Mouse (Mus musculus): ENCODE measurements around the gene Limd1. TPM values are rescaled to one million over a fixed set of nuclear protein-coding genes. Genes with fewer than 3 reads are reported as not detected.
"Not testable (repeated sequence)": the region's sequence is repeated elsewhere in the genome, so short reads cannot be mapped to it uniquely, and the experiment has no call there.

The Limd1 gene
- total RNA-seq (2014; rRNA removed; ENCODE audit: low replicate concordance) (128 and 143 TPM in 2 replicates), polyA plus RNA-seq (2015; fragmentation: Nextera tagmentation; extraction: Ambion mirVana) (40.2 and 42.4 TPM in 2 replicates)

GRCm38 (mm10) chr9:123478586-123479195 lies at the start of gene Limd1:
TSS of gene Limd1 (plus strand) at chr9:123478706.
- Histone ChIP-seq H3K4me1 (ENCODE audit: control insufficient read depth, insufficient read depth) (peaks cover 41% of the 10 kb centered on the region), H3K36me3 (replicated peaks; ENCODE audit: control insufficient read depth, insufficient read depth, low read length) (0 out of 2 replicates have a peak, but pooled peaks cover 14% of the 10 kb centered on the region), H3K9ac (replicated peaks; ENCODE audit: low read depth, low read length) (peak within 1 kb of the TSS; percentile 80), H3K27ac (ENCODE audit: low read depth) (peak within 1 kb of the TSS; percentile 89), H3K4me2 (ENCODE audit: low read depth, low read length) (peak within 1 kb of the TSS; percentile 98), H3K4me3 (ENCODE audit: low read depth, low read length) (peak within 1 kb of the TSS; percentile 64), H3K27me3 (ENCODE audit: control insufficient read depth, insufficient read depth, low read length) (no peaks in the 10 kb centered on the region), H3K9me3 (replicated peaks; ENCODE audit: control insufficient read depth, low read length) (no peaks in the 10 kb centered on the region)
- TF ChIP-seq EP300 (IDR thresholded peaks at IDR 0.05; ENCODE audit: low read depth) (no peak), CTCF (IDR thresholded peaks at IDR 0.05; ENCODE audit: low read depth) (no peak)
- WGBS: under 1% methylated on average over 46 of the region's 57 CpGs
- ATAC-seq (ENCODE audit: insufficient read depth, low read depth) (peak; percentile 90), DNase-seq (ENCODE audit: low spot score) (no peak)

- TF ChIP-seq CTCF (IDR thresholded peaks at IDR 0.05; ENCODE audit: low read depth) (no peak), EP300 (IDR thresholded peaks at IDR 0.05; ENCODE audit: low read depth) (no peak)
- no peak overlapping the region for H3K9ac ChIP-seq (replicated peaks; ENCODE audit: low read depth, low read length)
- 94% methylated on average over 4 of the region's 4 CpGs for WGBS
- H3K4me1 ChIP-seq (ENCODE audit: control insufficient read depth, insufficient read depth): no peaks in the 10 kb centered on the region
- ATAC-seq (ENCODE audit: insufficient read depth, low read depth) (no peak), DNase-seq (ENCODE audit: low spot score) (no peak)
- H3K4me3 ChIP-seq (ENCODE audit: low read depth, low read length): no peak overlapping the region
- no peak overlapping the region for H3K27ac ChIP-seq (ENCODE audit: low read depth)
- H3K36me3 ChIP-seq (replicated peaks; ENCODE audit: control insufficient read depth, insufficient read depth, low read length): peaks cover 45% of the 10 kb centered on the region
- H3K9me3 ChIP-seq (replicated peaks; ENCODE audit: control insufficient read depth, low read length): no peaks in the 10 kb centered on the region
- no peak overlapping the region for H3K4me2 ChIP-seq (ENCODE audit: low read depth, low read length)
- no peaks in the 10 kb centered on the region for H3K27me3 ChIP-seq (ENCODE audit: control insufficient read depth, insufficient read depth, low read length)
Observed at GRCm38 (mm10) chr9:123429863-123430262, 48.6 kb upstream of the Limd1 start.

GRCm38 (mm10) chr9:123430973-123431372 lies 47.5 kb upstream of the Limd1 start:
- Histone ChIP-seq H3K9me3 (replicated peaks; ENCODE audit: control insufficient read depth, low read length) (no peaks in the 10 kb centered on the region), H3K4me2 (ENCODE audit: low read depth, low read length) (no peak overlapping the region), H3K27me3 (ENCODE audit: control insufficient read depth, insufficient read depth, low read length) (no peaks in the 10 kb centered on the region), H3K27ac (ENCODE audit: low read depth) (no peak overlapping the region), H3K4me3 (ENCODE audit: low read depth, low read length) (no peak overlapping the region), H3K36me3 (replicated peaks; ENCODE audit: control insufficient read depth, insufficient read depth, low read length) (peaks cover 48% of the 10 kb centered on the region), H3K9ac (replicated peaks; ENCODE audit: low read depth, low read length) (no peak overlapping the region), H3K4me1 (ENCODE audit: control insufficient read depth, insufficient read depth) (no peaks in the 10 kb centered on the region)
- TF ChIP-seq EP300 (IDR thresholded peaks at IDR 0.05; ENCODE audit: low read depth) (no peak), CTCF (IDR thresholded peaks at IDR 0.05; ENCODE audit: low read depth) (no peak)
- no peak for ATAC-seq (ENCODE audit: insufficient read depth, low read depth)
- no peak for DNase-seq (ENCODE audit: low spot score)

- ATAC-seq (ENCODE audit: insufficient read depth, low read depth): no peak
- no peaks in the 10 kb centered on the region for H3K9me3 ChIP-seq (replicated peaks; ENCODE audit: control insufficient read depth, low read length)
Observed at GRCm38 (mm10) chr9:123438223-123438622, 40.3 kb upstream of the Limd1 start.

GRCm38 (mm10) chr9:123440230-123441058 lies 38.1 kb upstream of the Limd1 start:
- H3K36me3 ChIP-seq (replicated peaks; ENCODE audit: control insufficient read depth, insufficient read depth, low read length): peaks cover 44% of the 10 kb centered on the region
- ATAC-seq (ENCODE audit: insufficient read depth, low read depth): no peak
- H3K9ac ChIP-seq (replicated peaks; ENCODE audit: low read depth, low read length): no peak overlapping the region
- WGBS: 47% methylated on average over 5 of the region's 5 CpGs
- no peak overlapping the region for H3K4me2 ChIP-seq (ENCODE audit: low read depth, low read length)
- TF ChIP-seq EP300 (IDR thresholded peaks at IDR 0.05; ENCODE audit: low read depth): no peak
- peak; percentile 12; the same call in 1 of the 2 replicates for TF ChIP-seq CTCF (IDR thresholded peaks at IDR 0.05; ENCODE audit: low read depth)
- no peaks in the 10 kb centered on the region for H3K4me1 ChIP-seq (ENCODE audit: control insufficient read depth, insufficient read depth)
- H3K27ac ChIP-seq (ENCODE audit: low read depth): no peak overlapping the region
- no peak overlapping the region for H3K4me3 ChIP-seq (ENCODE audit: low read depth, low read length)
- no peak for DNase-seq (ENCODE audit: low spot score)
- no peaks in the 10 kb centered on the region for H3K27me3 ChIP-seq (ENCODE audit: control insufficient read depth, insufficient read depth, low read length)
- no peaks in the 10 kb centered on the region for H3K9me3 ChIP-seq (replicated peaks; ENCODE audit: control insufficient read depth, low read length)

More at GRCm38 (mm10) chr9:123438223-123438622, 40.3 kb upstream of the Limd1 start:
- Histone ChIP-seq H3K27ac (ENCODE audit: low read depth) (no peak overlapping the region), H3K4me3 (ENCODE audit: low read depth, low read length) (no peak overlapping the region), H3K36me3 (replicated peaks; ENCODE audit: control insufficient read depth, insufficient read depth, low read length) (peaks cover 50% of the 10 kb centered on the region), H3K4me2 (ENCODE audit: low read depth, low read length) (no peak overlapping the region), H3K27me3 (ENCODE audit: control insufficient read depth, insufficient read depth, low read length) (no peaks in the 10 kb centered on the region), H3K9ac (replicated peaks; ENCODE audit: low read depth, low read length) (no peak overlapping the region), H3K4me1 (ENCODE audit: control insufficient read depth, insufficient read depth) (no peaks in the 10 kb centered on the region)
- no peak for DNase-seq (ENCODE audit: low spot score)
- WGBS: 77% methylated on average over 2 of the region's 2 CpGs
- TF ChIP-seq EP300 (IDR thresholded peaks at IDR 0.05; ENCODE audit: low read depth) (no peak), CTCF (IDR thresholded peaks at IDR 0.05; ENCODE audit: low read depth) (no peak)

GRCm38 (mm10) chr9:123447101-123447500 lies 31.4 kb upstream of the Limd1 start:
- not testable (repeated sequence) for H3K36me3 ChIP-seq (replicated peaks; ENCODE audit: control insufficient read depth, insufficient read depth, low read length); H3K27ac ChIP-seq (ENCODE audit: low read depth); H3K4me2 ChIP-seq (ENCODE audit: low read depth, low read length); ATAC-seq (ENCODE audit: insufficient read depth, low read depth); H3K9me3 ChIP-seq (replicated peaks; ENCODE audit: control insufficient read depth, low read length); H3K27me3 ChIP-seq (ENCODE audit: control insufficient read depth, insufficient read depth, low read length); DNase-seq (ENCODE audit: low spot score); H3K4me1 ChIP-seq (ENCODE audit: control insufficient read depth, insufficient read depth); H3K4me3 ChIP-seq (ENCODE audit: low read depth, low read length); H3K9ac ChIP-seq (replicated peaks; ENCODE audit: low read depth, low read length)
- 95% methylated on average over 2 of the region's 3 CpGs for WGBS

All from heart, postnatal 0 days (tissue).